Mouse (Mus musculus) myocyte (in vitro differentiated cells): ENCODE data around the gene Cgnl1. TPM values are rescaled to one million over a fixed set of nuclear protein-coding genes. Genes with fewer than 3 reads are reported as not detected.
A peak's percentile ranks its signal among the peaks of the same experiment; 100 is the strongest.

Experiments used
- H3K27me3 ChIP-seq: one replicate; pipeline ENCODE4 v1.6.1; 2011; ENCODE audit not compliant: control insufficient read depth, insufficient read depth, insufficient read length
- H3K36me3 ChIP-seq: one replicate; pipeline ENCODE4 v1.6.1; 2011; ENCODE audit not compliant: control insufficient read depth, insufficient read depth
- H3K4me2 ChIP-seq: one replicate; pipeline ENCODE4 v1.6.1; 2011; ENCODE audit warnings: low read depth, control low read depth
- H3K4me3 ChIP-seq: one replicate; pipeline ENCODE4 v1.5.1; 2011; ENCODE audit warnings: mild to moderate bottlenecking, control low read depth, moderate library complexity
- H3K79me2 ChIP-seq: one replicate; pipeline ENCODE4 v1.6.1; 2011; ENCODE audit not compliant: control insufficient read depth, insufficient read depth
- H3ac ChIP-seq: one replicate; pipeline ENCODE4 v1.6.1; 2011; ENCODE audit not compliant: control insufficient read depth, insufficient read length
- CEBPB ChIP-seq: IDR thresholded peaks from 2 replicates; pipeline ENCODE4 v1.6.1; 2011; ENCODE audit warnings: mild to moderate bottlenecking, moderate library complexity; ENCODE audit not compliant: poor library complexity, insufficient read depth, severe bottlenecking
- E2F4 ChIP-seq: IDR thresholded peaks from one replicate; pipeline ENCODE4 v1.6.1; 2011; ENCODE audit warnings: mild to moderate bottlenecking, control low read depth, moderate library complexity; ENCODE audit not compliant: insufficient read depth
- MAX ChIP-seq: IDR thresholded peaks from one replicate; pipeline ENCODE4 v1.6.1; 2011; ENCODE audit warnings: low read depth, mild to moderate bottlenecking, control low read depth
- MYOD1 ChIP-seq, 3 experiments: IDR thresholded peaks; one replicate each; pipeline ENCODE4 v1.6.1; 2011; ENCODE audit warnings: control low read depth in 2 of 3, low read depth in 2 of 3, mild to moderate bottlenecking in 2 of 3, moderate library complexity in 1 of 3; ENCODE audit not compliant: insufficient read length in 2 of 3, control insufficient read depth in 1 of 3
- MYOG ChIP-seq, 3 experiments: IDR thresholded peaks; one replicate each; pipeline ENCODE4 v1.6.1; 2011; ENCODE audit warnings: control low read depth in 2 of 3, low read depth in 2 of 3, mild to moderate bottlenecking in 2 of 3; ENCODE audit not compliant: insufficient read length in 2 of 3, control insufficient read depth in 1 of 3, insufficient read depth in 1 of 3
- POLR2A ChIP-seq: IDR thresholded peaks from one replicate; pipeline ENCODE4 v1.6.1; 2011; ENCODE audit warnings: low read depth, mild to moderate bottlenecking, control low read depth, moderate library complexity; ENCODE audit not compliant: insufficient read length
- POLR2AphosphoS2 ChIP-seq: IDR thresholded peaks from one replicate; pipeline ENCODE4 v1.6.1; 2011; ENCODE audit warnings: low read depth, control low read depth; ENCODE audit not compliant: insufficient read length
- REST ChIP-seq: IDR thresholded peaks from one replicate; pipeline ENCODE4 v1.6.1; 2011; ENCODE audit warnings: mild to moderate bottlenecking, control low read depth, moderate library complexity; ENCODE audit not compliant: insufficient read depth, insufficient read length
- SRF ChIP-seq: IDR thresholded peaks from one replicate; pipeline ENCODE4 v1.6.1; 2011; ENCODE audit warnings: low read depth; ENCODE audit not compliant: control insufficient read depth, insufficient read length
- TCF12 ChIP-seq: IDR thresholded peaks from one replicate; pipeline ENCODE4 v1.6.1; 2011; ENCODE audit warnings: mild to moderate bottlenecking, control low read depth; ENCODE audit not compliant: poor library complexity, insufficient read depth, severe bottlenecking
- TCF3 ChIP-seq: IDR thresholded peaks from one replicate; pipeline ENCODE4 v1.6.1; 2011; ENCODE audit warnings: low read depth, control low read depth; ENCODE audit not compliant: insufficient read length
- USF1 ChIP-seq: IDR thresholded peaks from one replicate; pipeline ENCODE4 v1.6.1; 2011; ENCODE audit warnings: low read depth, mild to moderate bottlenecking, control low read depth, moderate library complexity
- polyA plus RNA-seq: library from polyadenylated mRNA; unstranded; fragments of >200 nt; fragmentation: generic; extraction: Trizol; gene quantifications from one replicate; pipeline ENCODE4 v1.2.1, GENCODE M21; 2012; ENCODE audit warnings: missing spikeins

The Cgnl1 gene
- polyA plus RNA-seq, 1 experiment: 3.7 TPM

GRCm38 (mm10) chr9:71589771-71590170, 181.6 kb downstream of the Cgnl1 start:
- no peaks in the 10 kb centered on the region for H3K27me3 ChIP-seq
- no peaks in the 10 kb centered on the region for H3K79me2 ChIP-seq
- TF ChIP-seq USF1: no peak
- no peak for TF ChIP-seq SRF
- TF ChIP-seq TCF12: no peak
- TF ChIP-seq REST: no peak
- no peak for TF ChIP-seq E2F4
- no peak for TF ChIP-seq MYOG (IDR thresholded peaks at IDR 0.05; ENCODE audit: control insufficient read depth in 1 of 3, insufficient read depth in 1 of 3, insufficient read length in 2 of 3, low read depth in 2 of 3)
- no peak for TF ChIP-seq POLR2A
- TF ChIP-seq CEBPB: no peak
- TF ChIP-seq TCF3: no peak
- H3K36me3 ChIP-seq: no peaks in the 10 kb centered on the region
- H3ac ChIP-seq: no peak overlapping the region
- peak overlapping the region; percentile 53 for H3K4me2 ChIP-seq
- no peak overlapping the region for H3K4me3 ChIP-seq

GRCm38 (mm10) chr9:71588930-71589592, 182.3 kb downstream of the Cgnl1 start:
- peak overlapping the region; percentile 53 for H3K4me2 ChIP-seq
- H3K27me3 ChIP-seq: no peaks in the 10 kb centered on the region
- no peak overlapping the region for H3ac ChIP-seq
- H3K4me3 ChIP-seq: no peak overlapping the region
- TF ChIP-seq TCF3 (no peak), MAX (no peak), CEBPB (no peak), MYOD1 (IDR thresholded peaks at IDR 0.05; ENCODE audit: control insufficient read depth in 1 of 3, insufficient read length in 2 of 3, low read depth in 2 of 3) (peak in 2 of 3 experiments; percentile 22 to 37), REST (no peak)
- no peaks in the 10 kb centered on the region for H3K36me3 ChIP-seq
- H3K79me2 ChIP-seq: no peaks in the 10 kb centered on the region

- H3K79me2 ChIP-seq: no peaks in the 10 kb centered on the region
These were observed 185.0 kb downstream of the Cgnl1 start for GRCm38 (mm10) chr9:71586408-71586807.

GRCm38 (mm10) chr9:71582771-71583170, 188.6 kb downstream of the Cgnl1 start:
- Histone ChIP-seq H3K4me3 (no peak overlapping the region), H3K79me2 (no peaks in the 10 kb centered on the region), H3K36me3 (no peaks in the 10 kb centered on the region), H3K4me2 (no peak overlapping the region), H3ac (no peak overlapping the region), H3K27me3 (no peaks in the 10 kb centered on the region)
- no peak for TF ChIP-seq TCF12
- TF ChIP-seq TCF3: no peak
- TF ChIP-seq MAX: no peak
- TF ChIP-seq SRF: no peak
- TF ChIP-seq CEBPB: no peak
- no peak for TF ChIP-seq USF1
- TF ChIP-seq POLR2A: no peak
- TF ChIP-seq MYOG (IDR thresholded peaks at IDR 0.05; ENCODE audit: control insufficient read depth in 1 of 3, insufficient read depth in 1 of 3, insufficient read length in 2 of 3, low read depth in 2 of 3): no peak
- TF ChIP-seq MYOD1 (IDR thresholded peaks at IDR 0.05; ENCODE audit: control insufficient read depth in 1 of 3, insufficient read length in 2 of 3, low read depth in 2 of 3): no peak
- TF ChIP-seq REST: no peak
- no peak for TF ChIP-seq E2F4

More at GRCm38 (mm10) chr9:71586408-71586807, 185.0 kb downstream of the Cgnl1 start:
- no peaks in the 10 kb centered on the region for H3K36me3 ChIP-seq
- no peak overlapping the region for H3K4me3 ChIP-seq
- H3K27me3 ChIP-seq: no peaks in the 10 kb centered on the region
- TF ChIP-seq TCF3 (no peak), TCF12 (no peak), E2F4 (no peak), MAX (no peak), REST (no peak), POLR2AphosphoS2 (no peak), MYOG (IDR thresholded peaks at IDR 0.05; ENCODE audit: control insufficient read depth in 1 of 3, insufficient read depth in 1 of 3, insufficient read length in 2 of 3, low read depth in 2 of 3) (no peak), USF1 (no peak), CEBPB (no peak), SRF (no peak), POLR2A (no peak), MYOD1 (IDR thresholded peaks at IDR 0.05; ENCODE audit: control insufficient read depth in 1 of 3, insufficient read length in 2 of 3, low read depth in 2 of 3) (no peak)
- H3ac ChIP-seq: no peak overlapping the region
- no peak overlapping the region for H3K4me2 ChIP-seq
